In the genomic region with DNA sequence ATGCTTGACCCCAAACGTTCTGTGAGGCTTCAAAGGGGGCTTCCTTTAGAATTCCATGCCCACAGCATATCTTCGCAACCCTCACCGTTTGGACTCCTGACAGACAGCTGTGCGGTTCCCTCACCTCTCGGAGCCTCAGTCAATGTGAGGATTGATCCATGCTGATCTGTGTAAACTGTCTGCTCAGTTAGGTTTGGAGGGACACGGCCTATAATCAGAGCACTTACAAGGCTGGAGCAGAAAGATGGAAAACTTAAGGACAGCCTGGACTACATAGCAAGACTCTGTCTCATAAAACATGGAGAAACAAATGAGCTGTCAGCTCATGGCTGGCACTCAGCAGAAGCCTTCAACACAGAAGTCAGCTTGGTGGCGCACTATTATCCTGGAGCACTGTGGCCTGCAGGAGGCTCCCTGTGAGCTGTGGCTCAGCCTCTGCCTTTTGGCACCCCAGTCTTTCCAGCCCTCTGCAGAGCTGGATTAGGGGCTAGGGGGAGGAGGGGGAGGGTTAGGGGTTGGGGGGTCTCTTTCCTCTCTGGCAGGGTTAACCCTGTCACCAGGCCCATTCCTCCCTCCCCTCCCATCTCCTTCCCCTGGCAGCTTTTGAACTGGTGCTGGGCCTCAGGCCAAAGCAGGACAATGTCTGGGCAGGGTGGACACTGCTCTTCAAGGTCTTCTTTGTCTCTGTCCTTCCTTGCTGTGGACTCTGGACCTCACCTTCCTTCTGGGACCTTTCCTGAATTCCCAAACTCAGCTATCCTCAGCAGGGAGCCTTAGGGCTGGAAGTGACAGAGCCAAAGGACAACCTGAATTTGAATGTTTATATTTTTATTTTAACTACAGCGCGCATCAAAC, we compare ENCODE assay signal across 8 mouse cellular contexts. TPM values are rescaled to one million over a fixed set of nuclear protein-coding genes. Genes with fewer than 3 reads are reported as not detected.
A peak's percentile ranks its signal among the peaks of the same experiment; 100 is the strongest.
DNase-seq lines count a peak whose midpoint lies in the region; ATAC-seq and TF ChIP-seq lines count a peak whose summit lies in the region.

No protein-coding gene starts in this region.

- TF ChIP-seq CTCF in liver, adult 2 months (IDR thresholded peaks at IDR 0.05; ENCODE audit: low read depth, low read length): peak; percentile 53
- no peak for TF ChIP-seq CTCF in cerebellum, adult 2 months (IDR thresholded peaks at IDR 0.05; ENCODE audit: borderline replicate concordance, insufficient read depth, low read depth, low read length)

- DNase-seq in liver, adult 2 months (ENCODE audit: extremely low read depth, low read depth, low spot score): peak; percentile 49
- DNase-seq in liver: no peak
- no peak for DNase-seq in heart, embryonic 10.5 days (ENCODE audit: low spot score)
- peak; percentile 88 for DNase-seq in midbrain, embryonic 11.5 days (ENCODE audit: low spot score, missing footprints)
- DNase-seq in cerebellum, adult 2 months: no peak
- DNase-seq in left cerebral cortex, postnatal 14 days (ENCODE audit: low spot score in 2 of 2): no peak

- WGBS in liver, adult 2 months: 33% methylated on average over 9 of the region's 9 CpGs
- 32% methylated on average over 9 of the region's 9 CpGs for WGBS in heart, embryonic 10.5 days
- 36% methylated on average over 9 of the region's 9 CpGs for WGBS in kidney, embryonic 14.5 days
- WGBS in midbrain, embryonic 11.5 days: 20% methylated on average over 9 of the region's 9 CpGs
- 60% methylated on average over 9 of the region's 9 CpGs for WGBS in cerebellum, adult 2 months

- no peaks in the 10 kb centered on the region for H3K79me2 ChIP-seq in liver, adult 2 months (ENCODE audit: control insufficient read depth, insufficient read depth, low read length)

- H3K36me3 ChIP-seq in liver, adult 2 months (ENCODE audit: control insufficient read depth, insufficient read depth, low read length): no peaks in the 10 kb centered on the region
- H3K36me3 ChIP-seq in heart, embryonic 10.5 days: no peaks in the 10 kb centered on the region
- no peaks in the 10 kb centered on the region for H3K36me3 ChIP-seq in kidney, embryonic 14.5 days (ENCODE audit: control insufficient read depth, insufficient read depth, low read length)
- no peaks in the 10 kb centered on the region for H3K36me3 ChIP-seq in midbrain, embryonic 11.5 days (ENCODE audit: control insufficient read depth, insufficient read depth, low read length)

- H3K9ac ChIP-seq in liver, adult 2 months (ENCODE audit: low read depth, low read length): peak overlapping the region; percentile 1; the same call in 1 of the 2 replicates
- H3K9ac ChIP-seq in kidney, embryonic 14.5 days (ENCODE audit: low read depth, low read length): peak overlapping the region; percentile 75; the same call in 1 of the 2 replicates
- peak overlapping the region; percentile 83 for H3K9ac ChIP-seq in midbrain, embryonic 11.5 days (ENCODE audit: low read length)

- H3K4me2 ChIP-seq in kidney, embryonic 14.5 days (replicated peaks; ENCODE audit: low read depth, low read length): peak overlapping the region; percentile 77; the same call in 1 of the 2 replicates
- H3K4me2 ChIP-seq in midbrain, embryonic 11.5 days: peak overlapping the region; percentile 57

- H3K4me1 ChIP-seq in liver, adult 2 months (ENCODE audit: control insufficient read depth, insufficient read depth, low read length): peaks cover 21% of the 10 kb centered on the region
- peaks cover 71% of the 10 kb centered on the region for H3K4me1 ChIP-seq in heart, embryonic 10.5 days
- H3K4me1 ChIP-seq in kidney, embryonic 14.5 days (ENCODE audit: control insufficient read depth, insufficient read depth, low read length): peaks cover 54% of the 10 kb centered on the region
- H3K4me1 ChIP-seq in midbrain, embryonic 11.5 days (ENCODE audit: control insufficient read depth, insufficient read depth, low read length): peaks cover 55% of the 10 kb centered on the region
- H3K4me1 ChIP-seq in cerebellum, adult 2 months (ENCODE audit: control insufficient read depth, insufficient read depth, low read length): peaks cover 3% of the 10 kb centered on the region; the same call in 1 of the 2 replicates

- no peaks in the 10 kb centered on the region for H3K9me3 ChIP-seq in heart, embryonic 10.5 days
- no peaks in the 10 kb centered on the region for H3K9me3 ChIP-seq in kidney, embryonic 14.5 days (ENCODE audit: control insufficient read depth, low read length)
- no peaks in the 10 kb centered on the region for H3K9me3 ChIP-seq in midbrain, embryonic 11.5 days (ENCODE audit: control insufficient read depth, low read length)

- no peaks in the 10 kb centered on the region for H3K27me3 ChIP-seq in liver, adult 2 months (ENCODE audit: control insufficient read depth, insufficient read depth, low read length)
- no peaks in the 10 kb centered on the region for H3K27me3 ChIP-seq in heart, embryonic 10.5 days (ENCODE audit: insufficient read depth, poor library complexity, severe bottlenecking)
- H3K27me3 ChIP-seq in kidney, embryonic 14.5 days (ENCODE audit: control insufficient read depth, insufficient read depth, low read length): no peaks in the 10 kb centered on the region
- H3K27me3 ChIP-seq in midbrain, embryonic 11.5 days (ENCODE audit: control insufficient read depth, insufficient read depth, low read length): no peaks in the 10 kb centered on the region
- H3K27me3 ChIP-seq in cerebellum, adult 2 months (ENCODE audit: control insufficient read depth, insufficient read depth, low read length): peaks cover 2% of the 10 kb centered on the region; the same call in 1 of the 2 replicates

- peak overlapping the region; percentile 37 for H3K27ac ChIP-seq in liver, adult 2 months (replicated peaks; ENCODE audit: insufficient read depth, low read depth, low read length)
- H3K27ac ChIP-seq in heart, embryonic 10.5 days: peak overlapping the region; percentile 97
- H3K27ac ChIP-seq in kidney, embryonic 14.5 days (ENCODE audit: low read depth, low read length): peak overlapping the region; percentile 99
- peak overlapping the region; percentile 99 for H3K27ac ChIP-seq in midbrain, embryonic 11.5 days (ENCODE audit: low read depth, low read length)
- H3K27ac ChIP-seq in cerebellum, adult 2 months (ENCODE audit: insufficient read depth, low read length): no peak overlapping the region

- intact Hi-C loops in left cerebral cortex, postnatal 14 days (cut with DNase I): no loop called here

- TF ChIP-seq POLR2A in liver, adult 2 months (IDR thresholded peaks at IDR 0.05; ENCODE audit: extremely low read depth, insufficient read depth, low read length): no peak
- no peak for TF ChIP-seq POLR2A in cerebellum, adult 2 months (IDR thresholded peaks at IDR 0.05; ENCODE audit: borderline replicate concordance, insufficient read depth, low read length)

- H3K4me3 ChIP-seq in liver, adult 2 months (ENCODE audit: insufficient read depth, low read depth, low read length): no peak overlapping the region
- peak overlapping the region; percentile 65 for H3K4me3 ChIP-seq in heart, embryonic 10.5 days
- peak overlapping the region; percentile 43 for H3K4me3 ChIP-seq in kidney, embryonic 14.5 days (ENCODE audit: low read length)
- no peak overlapping the region for H3K4me3 ChIP-seq in midbrain, embryonic 11.5 days (ENCODE audit: low read depth, low read length)
- no peak overlapping the region for H3K4me3 ChIP-seq in cerebellum, adult 2 months (replicated peaks; ENCODE audit: insufficient read depth, low read depth, low read length)

- no peak for ATAC-seq in kidney, embryonic 14.5 days (ENCODE audit: low FRiP score, low TSS enrichment)
- ATAC-seq in midbrain, embryonic 11.5 days (ENCODE audit: low FRiP score): peak; percentile 23; the same call in 1 of the 2 replicates
- no peak for ATAC-seq in megakaryocyte progenitor cell, adult 5-6 weeks (replicated peaks; ENCODE audit: poor library complexity)

RNA-seq across cellular contexts. Expression of gene Id3, which starts 7.2 kb away (rescaled TPM):
- 33.2 and 47.4 TPM in 2 replicates for total RNA-seq in liver, adult 2 months (2014; rRNA removed)
- polyA plus RNA-seq in liver, adult 2 months (2012; rRNA removed): 181 and 274 TPM in 2 replicates
- 324 and 492 TPM in 2 replicates for polyA plus RNA-seq in heart, embryonic 10.5 days (2016; fragmentation: Nextera tagmentation; extraction: Ambion mirVana)
- polyA plus RNA-seq in kidney, embryonic 14.5 days (2014; fragmentation: Nextera tagmentation; extraction: Ambion mirVana): 848 and 979 TPM in 2 replicates
- 500 and 543 TPM in 2 replicates for polyA plus RNA-seq in midbrain, embryonic 11.5 days (2014; fragmentation: Nextera tagmentation; extraction: Ambion mirVana)
- 53.6 and 55.1 TPM in 2 replicates for polyA plus RNA-seq in cerebellum, adult 2 months (2012; rRNA removed)
- total RNA-seq in left cerebral cortex, postnatal 14 days (2021): 10 to 100 TPM; 30.2 to 53.1 TPM
- 0.44 and 1.4 TPM in 2 replicates for total RNA-seq in megakaryocyte progenitor cell, adult 5-6 weeks (2015)
- 1.0 and 2.4 TPM in 2 replicates for total RNA-seq in megakaryocyte progenitor cell, adult 5-6 weeks (2017)

RNA-seq across cellular contexts. Expression of gene E2f2, which starts 36.1 kb away (rescaled TPM):
- 0.40 and 0.46 TPM in 2 replicates for total RNA-seq in liver, adult 2 months (2014; rRNA removed)
- polyA plus RNA-seq in liver, adult 2 months (2012; rRNA removed): 0.75 and 0.76 TPM in 2 replicates
- 6.3 and 6.6 TPM in 2 replicates for polyA plus RNA-seq in heart, embryonic 10.5 days (2016; fragmentation: Nextera tagmentation; extraction: Ambion mirVana)
- polyA plus RNA-seq in kidney, embryonic 14.5 days (2014; fragmentation: Nextera tagmentation; extraction: Ambion mirVana): 5.7 and 6.0 TPM in 2 replicates
- polyA plus RNA-seq in midbrain, embryonic 11.5 days (2014; fragmentation: Nextera tagmentation; extraction: Ambion mirVana): 6.8 and 8.0 TPM in 2 replicates
- polyA plus RNA-seq in cerebellum, adult 2 months (2012; rRNA removed): 0.27 and 0.74 TPM in 2 replicates
- under 1 TPM; 0.90 to 0.93 TPM for total RNA-seq in left cerebral cortex, postnatal 14 days (2021)
- total RNA-seq in megakaryocyte progenitor cell, adult 5-6 weeks (2015): 5.6 and 7.5 TPM in 2 replicates
- 5.9 and 6.1 TPM in 2 replicates for total RNA-seq in megakaryocyte progenitor cell, adult 5-6 weeks (2017)

Comparison
In these comparisons a context has a peak if more than half of its experiments do, and no peak if none do; other contexts are left out.
1. DNase-seq: peak in liver, adult 2 months (single experiment) and midbrain, embryonic 11.5 days (single experiment); none in liver (single experiment), heart, embryonic 10.5 days (single experiment), cerebellum, adult 2 months (0 of 2) and left cerebral cortex, postnatal 14 days (0 of 2).
2. H3K4me3 ChIP-seq: peak in heart, embryonic 10.5 days (single experiment) and kidney, embryonic 14.5 days (single experiment); none in liver, adult 2 months (single experiment), midbrain, embryonic 11.5 days (single experiment) and cerebellum, adult 2 months (single experiment).
3. H3K9ac ChIP-seq: peak in every context shown above with its lines; median percentile 83 in midbrain, embryonic 11.5 days; 75 in kidney, embryonic 14.5 days; 1 in liver, adult 2 months.